Mouse (Mus musculus) mammary gland, adult 2 months (tissue): ENCODE results near the gene Nepn. TPM values are rescaled to one million over a fixed set of nuclear protein-coding genes. Genes with fewer than 3 reads are reported as not detected.

ENCODE experiments used
- polyA plus RNA-seq: library from polyadenylated mRNA; depleted of rRNA; stranded (reverse); fragments of >200 nt; gene quantifications from 2 replicates; pipeline ENCODE4 v1.2.3, GENCODE M21; 2012; ENCODE audit warnings: low replicate concordance; rRNA removed

Gene Nepn
- polyA plus RNA-seq = 0.36 and 0.72 TPM in 2 replicates

DNA sequence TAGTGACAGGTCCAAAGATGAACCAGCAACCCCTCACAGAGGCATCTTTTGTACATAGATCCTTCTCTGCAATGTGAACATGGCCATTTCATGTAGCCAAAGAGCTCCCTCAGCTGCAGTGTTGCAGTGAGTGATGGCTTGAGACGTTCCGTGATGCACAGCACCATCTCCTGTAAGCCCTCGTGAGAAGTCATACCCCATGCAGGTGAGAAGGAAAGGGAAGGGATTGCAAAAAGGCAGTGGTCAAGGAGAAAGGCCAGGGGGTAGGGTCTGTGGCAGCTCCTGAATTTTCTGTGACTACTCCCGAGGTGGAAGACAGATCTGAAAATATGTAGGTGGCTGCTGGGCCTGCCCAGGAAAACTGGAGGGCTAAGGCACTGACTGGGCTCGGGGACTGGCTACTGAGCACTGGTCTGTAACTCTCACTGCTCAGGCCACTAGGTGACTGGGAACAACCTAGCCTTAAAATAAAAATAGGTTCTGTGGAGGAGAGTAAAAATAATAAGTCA, at the start of gene Nepn:
Gene Nepn, plus strand, starts transcription at position 51 of the 509 bp plus-strand sequence.

DNA sequence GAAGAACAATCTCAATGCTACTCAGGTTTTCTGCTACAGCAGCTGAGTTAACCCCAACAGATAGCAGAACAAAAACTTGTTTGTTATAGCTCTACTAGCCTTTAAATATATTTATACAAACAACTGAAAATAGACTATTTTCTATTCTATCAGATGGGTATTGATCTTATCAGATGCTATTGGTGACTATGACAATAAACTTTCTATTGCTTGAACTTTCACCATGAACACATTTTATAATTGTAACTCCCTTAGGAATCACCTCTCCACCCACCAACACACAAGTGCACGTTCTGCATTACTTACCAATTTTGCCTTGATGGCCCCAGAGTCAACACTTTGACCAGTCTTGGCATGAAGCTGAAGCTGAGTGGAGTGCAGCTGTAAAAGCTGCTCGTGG, 30.3 kb upstream of the Nepn start, which contains the start of gene Gm26741:
Gene Gm26741, plus strand, starts transcription at position 301 of the 400 bp plus-strand sequence.

DNA sequence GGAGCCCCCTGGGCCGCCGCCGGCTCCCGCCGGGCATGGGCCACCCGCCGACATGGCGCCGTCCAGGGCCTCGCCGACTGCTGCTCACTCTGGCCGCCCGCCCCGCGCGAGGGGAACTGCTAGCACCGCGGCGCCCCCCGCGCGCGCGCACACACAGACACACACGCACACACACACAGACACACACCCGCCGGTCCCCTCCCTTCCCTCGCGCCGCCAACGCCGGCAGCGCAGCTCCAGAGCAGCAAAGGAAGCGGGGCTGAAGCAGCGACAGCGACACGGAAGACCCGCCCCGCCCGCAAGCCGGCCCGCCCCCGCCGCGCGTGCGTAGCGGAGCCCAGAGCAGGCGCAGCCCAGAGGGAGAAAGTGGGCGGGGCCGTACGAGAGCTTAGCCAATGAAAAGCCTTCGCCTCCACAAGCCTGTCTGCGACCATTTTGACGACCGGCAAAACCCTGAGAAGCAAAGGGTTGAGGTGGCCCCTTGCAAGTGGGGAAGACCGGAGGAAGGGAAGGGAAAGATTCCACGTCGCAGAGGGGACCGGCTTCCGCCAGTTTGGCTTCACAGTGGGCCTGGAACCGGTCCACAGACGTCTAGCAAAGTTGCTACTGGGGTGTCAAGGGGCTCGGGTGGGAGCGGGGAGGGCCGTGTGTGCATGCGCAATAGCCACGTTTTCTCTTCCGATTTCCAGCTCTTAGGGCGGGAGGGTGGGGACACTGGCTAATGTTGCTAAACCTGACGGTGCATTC, 6.8 kb upstream of the Nepn start, which contains the start of gene Gopc:
Gene Gopc, minus strand, starts transcription at position 280 of the 747 bp plus-strand sequence.

DNA sequence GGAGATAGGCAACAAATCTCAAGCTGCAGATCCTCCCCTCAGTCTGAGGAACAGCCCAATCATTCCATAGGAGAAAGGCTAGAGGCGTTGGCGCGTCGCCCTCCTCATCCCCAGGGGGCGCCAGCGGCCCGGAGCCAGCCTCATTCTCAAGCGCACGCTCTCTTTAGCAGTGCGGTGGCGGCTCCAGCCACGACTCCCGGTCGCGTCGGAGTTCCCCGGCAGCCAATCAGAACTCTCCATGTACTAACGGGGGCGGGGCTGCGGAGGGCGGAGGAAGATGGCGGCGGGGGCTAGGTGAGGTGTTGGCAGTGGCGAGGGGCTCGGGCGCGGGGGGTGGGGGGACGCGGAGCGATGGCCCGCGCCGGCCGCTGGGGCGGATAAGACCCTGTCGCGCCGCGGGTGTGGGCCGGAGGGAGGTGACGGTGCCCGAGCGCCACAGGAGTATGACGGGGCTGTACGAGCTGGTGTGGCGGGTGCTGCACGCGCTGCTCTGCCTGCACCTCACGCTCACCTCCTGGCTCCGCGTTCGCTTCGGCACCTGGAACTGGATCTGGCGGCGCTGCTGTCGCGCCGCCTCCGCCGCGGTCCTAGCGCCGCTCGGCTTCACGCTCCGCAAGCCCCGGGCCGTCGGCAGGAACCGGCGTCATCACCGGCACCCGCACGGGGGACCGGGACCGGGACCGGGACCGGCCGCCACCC, 28.7 kb downstream of the Nepn start, which contains the start of gene Nus1:
Gene Nus1, plus strand, starts transcription at position 249 of the 699 bp plus-strand sequence.

Other genes starting within 250 kb of the Nepn start
- not detected in 2 replicates for gene Ros1, start 193.7 kb upstream of the Nepn start, polyA plus RNA-seq
- 2.6 and 3.3 TPM in 2 replicates for gene Dcbld1, start 155.4 kb upstream of the Nepn start, polyA plus RNA-seq
- gene Gm26741, start 30.2 kb upstream of the Nepn start, polyA plus RNA-seq = not detected in 2 replicates
- 3.1 and 4.1 TPM in 2 replicates for gene Gopc, start 6.8 kb upstream of the Nepn start, polyA plus RNA-seq
- gene Nus1, start 28.6 kb downstream of the Nepn start, polyA plus RNA-seq = 9.5 and 19.4 TPM in 2 replicates